Mouse (Mus musculus) neural tube, embryonic 15.5 days (tissue): ENCODE results near the gene Notch1. TPM values are rescaled to one million over a fixed set of nuclear protein-coding genes. Genes with fewer than 3 reads are reported as not detected.

Experiments
- ATAC-seq: fragments of 200-750 bp; cut with Nextera tagmentation; 2 replicates; pipeline ENCODE4 v1.8.0; 2017; ENCODE audit warnings: mild to moderate bottlenecking, moderate TSS enrichment, moderate library complexity; ENCODE audit not compliant: low FRiP score
- H3K27ac ChIP-seq: fragments of 300-500 bp; sonication (generic); replicated peaks from 2 replicates; pipeline ENCODE4 v1.5.1; 2015; ENCODE audit warnings: mild to moderate bottlenecking, inconsistent platforms
- H3K27me3 ChIP-seq: fragments of 300-500 bp; sonication (generic); replicated peaks from 2 replicates; pipeline ENCODE4 v1.6.1; 2015; ENCODE audit warnings: inconsistent platforms
- H3K36me3 ChIP-seq: fragments of 300-500 bp; sonication (generic); 2 replicates; pipeline ENCODE4 v1.6.1; 2015; ENCODE audit warnings: inconsistent platforms
- H3K4me1 ChIP-seq: fragments of 300-500 bp; sonication (generic); 2 replicates; pipeline ENCODE4 v1.6.1; 2015; ENCODE audit warnings: inconsistent platforms
- H3K4me2 ChIP-seq: fragments of 300-500 bp; sonication (generic); 2 replicates; pipeline ENCODE4 v1.6.1; 2015; ENCODE audit warnings: inconsistent platforms, mild to moderate bottlenecking, moderate library complexity
- H3K4me3 ChIP-seq: fragments of 300-500 bp; sonication (generic); replicated peaks from 2 replicates; pipeline ENCODE4 v1.5.1; 2015; ENCODE audit warnings: mild to moderate bottlenecking, inconsistent platforms
- H3K9ac ChIP-seq: fragments of 300-500 bp; sonication (generic); replicated peaks from 2 replicates; pipeline ENCODE4 v1.6.1; 2015; ENCODE audit warnings: mild to moderate bottlenecking, inconsistent platforms
- H3K9me3 ChIP-seq: fragments of 300-500 bp; sonication (generic); replicated peaks from 2 replicates; pipeline ENCODE4 v1.6.1; 2016; ENCODE audit warnings: inconsistent platforms
- WGBS: fragments of 180-500 bp; shearing (Covaris S2); methylation state at CpG from one replicate; pipeline ENCODE4 v1.1.7; 2015; ENCODE audit warnings: mixed read lengths; 5-methylcytosine and 5-hydroxymethylcytosine counted together
- polyA plus RNA-seq: library from polyadenylated mRNA; unstranded; fragments of >200 nt; fragmentation: Nextera tagmentation; extraction: Ambion mirVana; gene quantifications from 2 replicates; pipeline ENCODE4 v1.2.1, GENCODE M21; 2015

The Notch1 gene
- polyA plus RNA-seq, 1 experiment from 2014 or later = 11.7 TPM

DNA sequence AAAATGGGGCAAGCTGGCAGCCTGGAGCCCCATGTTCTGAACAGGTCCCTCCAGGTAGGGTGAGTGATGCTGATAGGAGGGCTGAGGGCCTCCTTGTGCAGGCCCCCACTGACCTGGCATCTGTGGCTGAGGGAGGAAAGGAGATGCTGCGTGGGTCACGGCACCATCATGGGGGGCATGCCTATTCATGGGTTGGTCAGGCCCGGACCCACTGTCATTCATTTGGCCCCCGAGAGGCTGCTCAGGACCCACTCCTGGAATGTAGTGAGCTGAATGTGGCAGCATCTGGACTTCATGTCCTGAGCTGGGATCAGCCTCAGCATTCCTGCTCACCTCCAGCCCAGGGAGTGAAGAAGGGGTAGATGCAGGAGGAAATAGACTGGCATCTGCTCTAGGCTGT, 75.2 kb downstream of the Notch1 start:
- Histone ChIP-seq H3K4me2 (no peak overlapping the region), H3K27ac (no peak overlapping the region), H3K4me1 (peaks cover 53% of the 10 kb centered on the region), H3K9me3 (no peaks in the 10 kb centered on the region), H3K36me3 (peaks cover 44% of the 10 kb centered on the region), H3K9ac (no peak overlapping the region), H3K27me3 (no peaks in the 10 kb centered on the region), H3K4me3 (no peak overlapping the region)
- ATAC-seq = no peak
- WGBS = 99% methylated on average over 4 of the region's 4 CpGs

DNA sequence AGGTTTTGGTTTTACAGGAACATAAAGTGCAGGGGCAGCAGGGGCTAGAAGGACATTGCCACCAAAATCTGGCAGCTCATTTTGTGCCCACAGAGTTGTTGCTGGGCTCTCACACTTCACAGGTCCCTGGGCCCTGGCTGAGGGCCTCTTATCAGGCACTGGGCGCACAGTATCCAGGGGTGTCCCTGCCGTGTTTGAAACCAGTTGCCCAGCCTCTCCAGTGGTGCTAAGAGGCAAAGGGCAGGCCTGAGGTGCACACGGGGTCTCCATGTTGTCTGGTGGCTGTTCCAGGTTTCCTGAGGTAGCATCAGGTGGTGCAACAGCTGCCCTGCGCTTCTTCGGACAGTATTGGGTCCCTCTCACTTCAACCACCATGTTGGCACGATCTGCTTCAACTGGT, 76.8 kb downstream of the Notch1 start:
- Histone ChIP-seq H3K4me3 (no peak overlapping the region), H3K36me3 (peaks cover 58% of the 10 kb centered on the region), H3K4me2 (no peak overlapping the region), H3K4me1 (peaks cover 50% of the 10 kb centered on the region), H3K27me3 (no peaks in the 10 kb centered on the region), H3K27ac (no peak overlapping the region), H3K9ac (no peak overlapping the region), H3K9me3 (no peaks in the 10 kb centered on the region)
- no peak for ATAC-seq
- WGBS = 97% methylated on average over 6 of the region's 6 CpGs

DNA sequence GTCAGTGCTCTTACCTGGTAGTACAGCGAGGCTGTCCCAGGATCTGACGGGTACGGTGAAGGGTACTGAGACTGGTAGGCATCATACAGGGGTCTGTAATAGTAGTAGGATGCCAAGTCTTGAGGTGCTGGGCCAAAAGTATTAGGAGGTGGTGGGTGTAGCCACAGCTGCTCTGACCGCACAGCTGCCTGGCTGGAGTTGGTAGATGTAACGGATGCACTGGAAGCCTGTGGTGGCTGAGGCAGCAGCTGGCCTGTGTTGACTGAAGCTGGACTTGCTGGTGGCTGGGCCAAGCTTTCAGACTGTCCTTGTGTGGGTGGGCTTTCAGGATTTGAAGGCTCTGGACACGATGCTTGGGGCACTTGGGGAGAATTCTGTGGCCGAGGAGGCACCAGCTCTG, 78.1 kb downstream of the Notch1 start:
- Histone ChIP-seq H3K9me3 (no peaks in the 10 kb centered on the region), H3K36me3 (peaks cover 69% of the 10 kb centered on the region), H3K4me2 (no peak overlapping the region), H3K9ac (0 out of 2 replicates have a peak overlapping the region, but pooled peaks have one; percentile 5), H3K4me1 (peaks cover 39% of the 10 kb centered on the region), H3K4me3 (no peak overlapping the region), H3K27me3 (no peaks in the 10 kb centered on the region), H3K27ac (no peak overlapping the region)
- ATAC-seq = no peak
- 87% methylated on average over 7 of the region's 7 CpGs for WGBS

DNA sequence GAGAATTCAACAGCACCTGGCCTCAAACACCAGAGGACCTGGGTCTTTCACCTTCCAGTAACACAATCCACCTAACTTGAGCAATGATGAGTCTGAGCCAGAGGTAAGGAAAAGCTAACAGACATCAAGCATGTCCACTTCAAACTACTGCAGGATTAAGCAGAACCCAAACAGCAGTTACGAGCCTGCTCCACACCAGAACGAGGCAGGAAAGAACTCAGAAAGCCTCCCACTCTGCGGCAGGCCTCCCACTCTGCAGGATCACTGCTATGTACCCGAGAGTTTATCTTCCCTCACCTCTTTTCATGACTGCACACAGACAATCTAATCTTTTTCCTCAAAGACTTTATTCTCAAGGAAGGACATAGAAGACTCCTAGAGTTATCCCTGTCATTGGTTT, 79.2 kb downstream of the Notch1 start:
- Histone ChIP-seq H3K4me1 (peaks cover 30% of the 10 kb centered on the region), H3K9me3 (no peaks in the 10 kb centered on the region)
- no peak for ATAC-seq

DNA sequence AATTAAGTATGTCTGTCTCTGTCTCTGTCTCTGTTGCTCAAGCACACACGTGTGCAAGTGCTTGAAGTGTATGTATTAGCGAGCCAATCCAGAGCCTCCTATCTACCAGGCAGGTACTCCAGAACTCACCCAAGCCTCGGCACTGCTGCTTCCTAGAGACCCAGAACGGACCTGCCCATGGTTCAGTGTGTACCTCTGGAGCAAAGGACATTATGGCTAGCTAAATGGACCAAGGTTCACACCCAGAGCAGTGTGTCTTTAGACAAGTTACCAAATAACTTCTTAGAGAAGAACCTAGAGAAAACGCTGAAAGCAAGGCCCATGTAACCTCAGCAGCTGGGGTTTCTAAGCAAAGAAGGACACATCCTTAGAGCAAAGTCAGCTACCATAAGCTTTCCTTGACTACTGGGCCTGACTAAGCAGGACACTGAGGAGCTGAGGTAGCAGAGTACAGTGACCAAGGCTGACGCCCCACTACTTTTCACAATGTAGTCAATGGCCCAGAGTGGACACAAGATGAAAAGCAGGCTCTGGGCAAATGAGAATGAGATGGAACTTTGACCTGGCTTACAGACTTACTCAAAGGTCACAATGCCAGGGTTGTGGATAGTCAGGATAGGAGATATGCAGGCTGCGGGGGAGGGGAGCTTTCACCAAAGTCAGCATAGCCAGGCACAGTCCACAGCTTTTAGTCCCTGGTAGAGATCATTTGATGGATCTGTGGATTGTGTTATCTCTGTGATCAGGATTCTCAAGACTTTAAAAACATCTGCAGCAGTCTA, 81.5 kb downstream of the Notch1 start:
- ATAC-seq = no peak
- Histone ChIP-seq H3K9ac (no peak overlapping the region), H3K4me3 (no peak overlapping the region), H3K27ac (no peak overlapping the region), H3K27me3 (no peaks in the 10 kb centered on the region), H3K36me3 (peaks cover 78% of the 10 kb centered on the region), H3K4me1 (peaks cover 26% of the 10 kb centered on the region), H3K9me3 (no peaks in the 10 kb centered on the region), H3K4me2 (no peak overlapping the region)
- 94% methylated on average over 7 of the region's 7 CpGs for WGBS

More for the DNA sequence above, 79.2 kb downstream of the Notch1 start:
- Histone ChIP-seq H3K4me3 (no peak overlapping the region), H3K36me3 (peaks cover 81% of the 10 kb centered on the region), H3K27me3 (no peaks in the 10 kb centered on the region), H3K9ac (0 out of 2 replicates have a peak overlapping the region, but pooled peaks have one; percentile 4), H3K4me2 (no peak overlapping the region), H3K27ac (no peak overlapping the region)
- 84% methylated on average over 4 of the region's 4 CpGs for WGBS

DNA sequence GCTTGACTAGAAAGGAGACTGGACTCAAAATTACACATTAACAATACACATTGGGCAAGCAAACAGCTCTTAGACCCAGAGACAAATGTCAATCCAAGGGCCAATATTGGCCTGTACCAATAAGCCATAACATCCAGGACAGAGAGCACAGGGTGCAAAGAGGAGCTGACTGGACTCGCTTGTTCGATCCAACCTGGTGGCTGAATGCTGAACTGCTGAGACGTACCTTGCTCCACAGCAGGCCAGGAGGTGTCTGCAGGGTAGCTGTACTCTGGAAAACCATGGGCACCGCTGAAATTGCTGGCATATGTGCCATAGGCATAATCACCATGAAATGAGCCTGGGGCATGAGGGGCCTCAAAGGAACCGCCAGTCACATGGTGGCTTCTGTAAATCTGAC, 86.6 kb downstream of the Notch1 start:
- Histone ChIP-seq H3K27ac (no peak overlapping the region), H3K9me3 (no peaks in the 10 kb centered on the region), H3K36me3 (peaks cover 91% of the 10 kb centered on the region), H3K4me1 (no peaks in the 10 kb centered on the region; the same call in 1 of the 2 replicates), H3K4me3 (no peak overlapping the region), H3K27me3 (no peaks in the 10 kb centered on the region), H3K4me2 (no peak overlapping the region), H3K9ac (no peak overlapping the region)
- ATAC-seq = no peak
- WGBS = 85% methylated on average over 5 of the region's 5 CpGs

DNA sequence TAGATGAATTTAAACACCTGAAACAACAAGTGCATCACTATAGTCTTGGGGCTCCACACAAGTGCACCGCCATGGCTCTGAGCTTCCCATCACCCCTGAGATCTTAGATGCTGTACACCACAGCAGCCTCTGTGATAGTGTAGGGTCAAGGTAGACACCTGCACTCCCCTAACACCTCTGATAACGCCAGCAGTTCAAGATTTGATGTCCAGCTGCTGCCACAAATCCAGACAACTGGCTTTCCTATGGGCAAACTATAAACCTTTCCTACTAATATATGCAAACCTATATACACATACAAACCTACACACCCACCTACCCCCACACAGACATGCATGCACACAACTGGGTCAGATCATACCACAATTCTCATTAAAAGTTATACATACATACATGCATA, 91.9 kb downstream of the Notch1 start:
- WGBS = 94% methylated on average over 2 of the region's 2 CpGs
- Histone ChIP-seq H3K27ac (no peak overlapping the region), H3K4me1 (no peaks in the 10 kb centered on the region), H3K9ac (no peak overlapping the region), H3K27me3 (no peaks in the 10 kb centered on the region), H3K9me3 (no peaks in the 10 kb centered on the region), H3K4me2 (no peak overlapping the region), H3K36me3 (peaks cover 97% of the 10 kb centered on the region), H3K4me3 (no peak overlapping the region)
- ATAC-seq = no peak

DNA sequence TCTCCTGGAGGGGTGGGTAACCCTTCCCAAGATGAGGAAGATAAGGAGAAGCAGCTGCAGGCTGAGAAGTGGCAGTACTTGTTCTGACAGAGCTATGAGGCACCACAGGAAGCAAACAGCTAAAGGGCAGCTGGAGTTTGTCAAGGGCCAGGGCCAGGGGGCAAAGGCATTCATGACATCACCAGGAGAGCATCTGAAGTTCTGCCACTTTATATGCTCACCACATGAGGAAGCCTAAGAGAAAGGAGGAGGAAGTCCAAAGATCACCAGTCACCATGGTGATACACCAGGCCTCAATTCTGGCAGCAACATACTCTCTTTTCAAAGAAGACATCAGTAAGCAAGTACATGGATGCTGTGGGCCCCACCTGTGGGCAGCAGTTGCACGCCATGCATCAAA, 93.4 kb downstream of the Notch1 start:
- H3K9ac ChIP-seq = no peak overlapping the region
- H3K4me2 ChIP-seq = no peak overlapping the region
- no peak for ATAC-seq
- peaks cover 97% of the 10 kb centered on the region for H3K36me3 ChIP-seq
- no peaks in the 10 kb centered on the region for H3K27me3 ChIP-seq
- H3K27ac ChIP-seq = no peak overlapping the region
- no peaks in the 10 kb centered on the region for H3K4me1 ChIP-seq
- 95% methylated on average over 1 of the region's 1 CpGs for WGBS
- no peaks in the 10 kb centered on the region for H3K9me3 ChIP-seq
- no peak overlapping the region for H3K4me3 ChIP-seq

DNA sequence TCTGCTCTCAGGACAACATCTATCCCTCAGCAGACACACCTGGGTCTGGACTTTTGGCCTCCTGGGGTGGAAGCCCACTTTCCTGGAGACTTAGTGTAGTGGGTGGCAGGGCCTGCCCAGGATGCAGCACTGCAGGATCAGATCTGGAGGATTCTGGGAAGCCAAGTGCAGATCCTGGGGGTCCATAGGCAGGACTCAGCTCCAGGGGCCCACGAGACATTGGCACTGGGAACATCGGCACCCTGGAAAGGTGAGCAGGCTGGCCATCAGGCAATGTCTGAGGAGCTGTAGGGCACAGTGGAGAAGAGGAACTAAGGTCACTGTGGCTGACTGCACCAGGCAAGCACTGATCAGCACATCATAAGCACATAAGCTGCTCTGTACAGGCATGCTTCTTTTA, 94.5 kb downstream of the Notch1 start:
- peaks cover 97% of the 10 kb centered on the region for H3K36me3 ChIP-seq
- ATAC-seq = no peak
- H3K9ac ChIP-seq = no peak overlapping the region
- H3K4me1 ChIP-seq = no peaks in the 10 kb centered on the region
- no peaks in the 10 kb centered on the region for H3K9me3 ChIP-seq
- 98% methylated on average over 2 of the region's 2 CpGs for WGBS
- H3K27me3 ChIP-seq = no peaks in the 10 kb centered on the region
- H3K27ac ChIP-seq = no peak overlapping the region
- H3K4me3 ChIP-seq = no peak overlapping the region
- H3K4me2 ChIP-seq = no peak overlapping the region

DNA sequence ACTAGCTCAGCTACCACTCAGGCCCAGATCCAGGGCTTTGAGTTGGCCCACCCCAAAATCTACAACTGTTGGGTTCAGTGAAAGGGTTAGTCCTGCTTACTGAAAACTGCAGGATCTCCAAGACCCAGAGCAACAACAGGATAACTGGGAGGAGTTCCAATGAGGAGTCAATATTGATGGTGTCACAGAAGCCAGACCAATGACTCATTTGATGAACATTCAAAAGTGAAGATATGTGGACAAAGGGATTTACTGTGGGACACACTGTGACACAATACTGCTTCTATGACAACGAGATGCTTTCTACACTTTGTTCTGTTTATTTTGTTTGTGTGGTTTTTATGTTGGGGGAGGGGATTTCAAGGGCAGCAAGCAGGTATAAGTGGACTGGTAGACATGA, 98.3 kb downstream of the Notch1 start:
- Histone ChIP-seq H3K4me2 (no peak overlapping the region), H3K4me1 (no peaks in the 10 kb centered on the region), H3K36me3 (peaks cover 97% of the 10 kb centered on the region), H3K27ac (no peak overlapping the region), H3K27me3 (no peaks in the 10 kb centered on the region), H3K9ac (no peak overlapping the region), H3K9me3 (no peaks in the 10 kb centered on the region), H3K4me3 (no peak overlapping the region)
- WGBS = 94% methylated on average over 1 of the region's 1 CpGs
- no peak for ATAC-seq

DNA sequence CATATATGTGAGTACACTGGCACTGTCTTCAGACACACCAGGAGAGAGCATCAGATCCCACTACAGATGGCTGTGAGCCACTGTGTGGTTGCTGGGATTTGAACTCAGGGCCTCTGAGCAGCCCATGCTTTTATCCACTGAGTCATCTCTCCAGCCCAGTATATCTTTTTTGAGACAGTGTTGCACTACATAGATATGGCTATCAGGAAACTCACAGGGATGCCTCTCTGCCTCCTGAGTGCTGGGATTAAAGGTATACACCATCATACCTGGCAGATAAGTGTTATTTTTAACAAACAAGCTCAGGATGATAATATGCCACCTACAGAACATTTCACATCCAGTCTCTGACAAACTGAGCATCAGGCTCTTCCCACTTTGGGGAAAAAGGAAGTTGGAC, 99.4 kb downstream of the Notch1 start:
- Histone ChIP-seq H3K27ac (no peak overlapping the region), H3K4me3 (no peak overlapping the region), H3K36me3 (peaks cover 97% of the 10 kb centered on the region)

DNA sequence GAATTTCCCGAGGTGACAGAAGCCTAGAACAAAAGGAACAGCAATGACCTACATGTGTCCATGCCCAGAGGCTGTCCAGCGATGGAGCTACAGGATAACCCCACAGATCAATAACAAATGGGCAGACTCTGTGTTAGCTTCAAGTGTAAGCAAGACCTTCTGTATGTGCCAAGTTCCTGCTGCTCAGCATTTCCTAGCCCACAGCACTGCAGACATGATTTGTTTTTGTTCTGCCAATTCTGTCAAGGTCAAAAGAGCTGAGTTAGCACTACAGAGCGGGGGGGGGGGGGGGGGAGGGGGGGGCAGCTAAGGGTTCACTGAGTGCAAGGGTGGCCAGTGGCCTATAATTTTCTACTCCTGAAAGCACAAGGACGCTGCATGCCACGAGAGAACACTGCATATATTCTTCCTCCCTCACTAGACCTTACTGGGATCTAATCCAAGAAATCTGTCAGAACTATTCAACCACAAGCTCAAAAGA, 105.5 kb downstream of the Notch1 start:
- Histone ChIP-seq H3K36me3 (peaks cover 59% of the 10 kb centered on the region), H3K9me3 (no peaks in the 10 kb centered on the region), H3K4me1 (peaks cover 31% of the 10 kb centered on the region), H3K9ac (no peak overlapping the region), H3K4me3 (no peak overlapping the region), H3K4me2 (no peak overlapping the region), H3K27ac (no peak overlapping the region), H3K27me3 (no peaks in the 10 kb centered on the region)
- ATAC-seq = no peak
- WGBS = 69% methylated on average over 4 of the region's 5 CpGs

More for the DNA sequence above, 99.4 kb downstream of the Notch1 start:
- no peaks in the 10 kb centered on the region for H3K9me3 ChIP-seq
- H3K4me1 ChIP-seq = no peaks in the 10 kb centered on the region
- no peak overlapping the region for H3K4me2 ChIP-seq
- no peak for ATAC-seq
- no peak overlapping the region for H3K9ac ChIP-seq
- no peaks in the 10 kb centered on the region for H3K27me3 ChIP-seq
